Mouse (Mus musculus): Measurements from ENCODE around the gene 6030452D12Rik.

GRCm38 (mm10) chr8:106511065-106511501 is 10.8 kb downstream of the 6030452D12Rik start:
- no peak for TF ChIP-seq CTCF (IDR thresholded peaks at IDR 0.05; ENCODE audit: low read depth)
- TF ChIP-seq EP300 (optimal IDR thresholded peaks at IDR 0.05), result no peak

All from stomach, postnatal 0 days (tissue).